Mouse (Mus musculus): Measurements from ENCODE around the gene Kcnq1.

DNA sequence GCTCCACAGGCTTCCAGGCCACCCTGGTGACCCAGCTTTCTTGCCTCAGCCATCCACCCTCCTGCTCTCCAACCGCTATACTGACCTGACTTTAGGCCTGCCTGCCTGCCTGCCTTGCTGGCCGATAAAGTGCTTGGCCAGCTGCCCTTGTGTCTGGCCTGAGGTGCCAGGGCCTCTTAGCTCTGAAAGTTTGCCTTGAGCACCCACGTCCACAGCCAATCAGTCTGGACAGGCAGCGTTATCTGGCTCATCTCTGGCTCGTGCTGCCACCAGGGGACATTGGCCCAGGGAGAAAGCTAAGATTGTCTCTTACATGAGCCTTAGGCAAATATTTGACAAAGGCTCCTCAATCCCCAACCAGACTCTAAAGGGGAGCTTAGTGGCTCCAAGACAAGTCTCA, 254.6 kb downstream of the Kcnq1 start:
- TF ChIP-seq CTCF (conservative IDR thresholded peaks at IDR 0.05; ENCODE audit: low read length), result no peak
- no peak for TF ChIP-seq POU5F1 (IDR thresholded peaks at IDR 0.05; ENCODE audit: borderline replicate concordance, low read length)
- TF ChIP-seq NANOG (IDR thresholded peaks at IDR 0.05; ENCODE audit: borderline replicate concordance, low read length), result no peak
